Mouse (Mus musculus) stomach, postnatal 0 days (tissue): ENCODE measurements around the gene Nck1.

Experiments
- CTCF ChIP-seq: IDR thresholded peaks from 2 replicates; pipeline ENCODE4 v1.5.1; 2016; ENCODE audit warnings: antibody characterized with exemption, low read depth, mild to moderate bottlenecking, moderate library complexity
- EP300 ChIP-seq: optimal IDR thresholded peaks from 2 replicates; pipeline ENCODE3; 2016; ENCODE audit warnings: antibody characterized with exemption

DNA sequence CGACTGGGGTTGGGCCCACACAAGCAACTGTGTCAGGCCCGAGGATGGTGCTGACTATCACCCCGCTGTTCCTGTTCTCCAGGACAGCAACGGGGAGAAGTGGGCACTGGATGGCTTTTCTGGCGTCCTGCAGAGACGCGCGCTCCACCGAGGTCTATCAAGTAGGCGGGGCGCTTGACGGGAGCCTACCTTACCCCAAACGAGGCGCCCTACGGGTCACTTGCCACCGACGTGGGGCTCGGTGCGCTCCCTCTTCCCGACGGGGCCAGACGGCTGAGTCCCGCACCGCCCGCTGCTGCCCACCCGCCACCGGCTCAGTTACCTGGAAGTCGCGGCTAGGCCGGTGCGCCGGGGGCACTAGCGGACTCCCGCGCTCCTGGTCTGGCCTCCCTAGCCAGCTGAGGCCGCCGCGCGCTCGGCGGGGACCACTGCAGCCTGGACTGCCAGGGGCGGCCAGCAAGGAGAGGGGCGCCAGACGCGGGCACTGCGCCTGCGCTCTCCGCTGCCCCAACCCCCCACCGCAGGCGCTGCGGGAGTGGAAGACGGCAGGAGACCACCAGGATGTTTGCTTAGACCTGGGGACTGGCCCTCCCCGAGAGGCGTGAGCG lies 24.8 kb upstream of the Nck1 start, which contains the start of gene Slc35g2:
- TF ChIP-seq CTCF (no peak; the same call in 1 of the 2 replicates), EP300 (no peak)
